Mouse (Mus musculus) lung, postnatal 4 days (tissue): ENCODE results near the gene Gm9887.

Source experiments
- DNase-seq, 2 experiments: peaks; one replicate each; pipeline ENCODE4 v3.0.0; 2021

The Gm9887 gene

DNA sequence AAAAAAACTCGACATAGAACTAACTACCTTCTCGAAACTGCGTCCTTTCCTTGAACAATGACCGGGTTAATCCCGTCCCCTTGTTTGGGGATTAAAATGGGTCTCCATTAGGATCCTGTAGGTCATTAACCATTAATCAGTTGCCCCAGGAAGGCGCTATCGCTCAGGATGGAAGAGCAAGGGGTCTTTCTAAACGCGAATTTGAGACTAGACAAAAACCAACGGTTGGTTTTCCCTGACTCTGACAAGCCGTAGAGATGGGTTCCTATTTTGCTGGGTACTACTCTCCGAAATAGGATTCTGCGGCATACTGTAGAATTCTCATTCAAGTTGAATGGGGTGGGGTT, 15.0 kb downstream of the Gm9887 start:
- DNase-seq: no peak

DNA sequence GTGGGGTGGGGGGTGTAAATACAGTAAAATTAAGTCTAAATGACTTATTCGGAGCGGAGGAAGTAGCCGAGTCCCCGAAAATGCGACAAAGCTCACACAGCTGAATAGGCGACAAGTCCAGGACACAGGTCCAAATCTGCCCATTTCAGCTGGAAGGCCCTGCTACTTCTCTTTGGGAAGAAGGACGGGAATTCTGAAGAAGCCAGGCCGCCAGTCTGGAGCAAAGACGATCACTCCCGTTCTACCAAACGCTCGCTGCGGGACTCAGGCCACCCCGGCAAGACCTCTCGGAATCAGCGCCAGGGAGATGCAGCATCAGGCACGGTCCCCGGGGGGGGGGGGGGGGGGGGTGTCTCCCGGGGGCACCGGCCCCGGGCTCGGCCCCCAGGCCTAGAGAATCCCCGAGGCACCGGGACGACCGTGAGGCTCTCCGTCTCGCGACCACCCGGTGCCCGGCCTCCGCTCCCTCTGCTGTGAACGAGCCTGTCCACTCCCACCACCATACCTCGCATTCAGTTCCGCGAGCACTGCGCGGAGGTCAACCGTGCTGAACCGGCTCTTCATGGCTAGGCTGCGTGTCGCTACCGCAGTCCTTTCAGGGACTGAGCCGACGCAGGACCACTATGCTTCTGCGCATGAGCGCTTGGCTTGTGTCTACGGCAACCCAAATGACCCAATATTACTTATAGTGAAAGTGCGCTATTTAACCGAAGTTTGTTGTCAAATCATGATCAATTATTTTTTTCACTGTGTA, 15.5 kb downstream of the Gm9887 start, which contains the start of gene Nemf:
Nemf (minus strand) TSS at position 620 of the 754 bp plus-strand sequence.
- DNase-seq: peak; percentile 87 to 88

DNA sequence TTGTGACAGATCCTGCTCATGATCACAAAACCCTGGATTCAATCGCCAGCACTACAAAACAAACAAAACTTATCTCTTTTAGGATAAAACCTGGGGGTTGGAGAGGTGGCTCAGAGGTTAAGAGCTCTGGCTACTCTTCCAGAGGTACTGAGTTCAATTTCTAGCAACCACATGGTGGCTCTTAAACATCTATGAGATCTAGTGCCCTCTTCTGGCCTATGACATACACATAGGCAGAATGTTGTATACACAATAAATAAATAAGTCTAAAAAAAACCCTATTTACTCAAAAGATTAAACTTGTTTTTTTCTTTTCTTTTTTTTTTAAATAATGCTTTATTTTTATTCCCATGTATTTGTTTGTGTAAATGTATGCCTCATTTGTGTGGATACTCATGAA, 20.6 kb downstream of the Gm9887 start:
- no peak for DNase-seq

DNA sequence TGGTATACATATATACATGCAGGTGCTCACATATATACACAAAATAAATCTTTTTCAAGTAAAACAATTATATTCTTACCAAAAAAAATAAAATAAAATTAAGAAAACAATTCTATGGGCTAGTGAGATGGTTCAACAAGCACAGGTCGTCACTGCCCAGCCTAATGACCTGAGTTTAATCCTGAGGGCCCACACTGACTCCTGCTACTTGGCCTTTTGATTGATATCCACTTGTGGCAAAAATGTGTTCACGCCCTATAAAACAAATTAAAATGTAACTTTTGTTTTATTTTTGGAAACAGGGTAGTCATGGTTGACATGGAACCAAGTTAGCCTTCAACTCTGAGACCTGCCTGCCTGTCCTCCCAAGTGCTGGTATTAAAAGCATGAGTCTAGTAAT, 22.3 kb downstream of the Gm9887 start:
- no peak for DNase-seq

DNA sequence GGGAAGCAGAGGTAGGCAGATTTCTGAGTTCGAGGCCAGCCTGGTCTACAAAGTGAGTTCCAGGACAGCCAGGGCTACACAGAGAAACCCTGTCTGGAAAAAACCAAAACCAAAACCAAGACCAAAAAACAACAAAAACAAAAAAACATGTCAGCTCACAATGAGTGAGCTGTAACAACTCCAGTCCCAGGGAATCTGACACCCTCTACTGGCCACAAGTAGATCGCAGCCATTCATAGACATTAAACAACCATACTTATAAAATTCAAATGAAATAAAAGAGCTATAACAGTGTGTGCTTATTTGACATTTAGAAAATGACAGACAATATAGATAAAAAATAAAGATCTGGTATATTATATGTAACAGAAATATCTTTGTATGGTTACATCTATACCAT, 38.7 kb downstream of the Gm9887 start:
- DNase-seq: peak in 1 of 2 experiments; percentile 51

DNA sequence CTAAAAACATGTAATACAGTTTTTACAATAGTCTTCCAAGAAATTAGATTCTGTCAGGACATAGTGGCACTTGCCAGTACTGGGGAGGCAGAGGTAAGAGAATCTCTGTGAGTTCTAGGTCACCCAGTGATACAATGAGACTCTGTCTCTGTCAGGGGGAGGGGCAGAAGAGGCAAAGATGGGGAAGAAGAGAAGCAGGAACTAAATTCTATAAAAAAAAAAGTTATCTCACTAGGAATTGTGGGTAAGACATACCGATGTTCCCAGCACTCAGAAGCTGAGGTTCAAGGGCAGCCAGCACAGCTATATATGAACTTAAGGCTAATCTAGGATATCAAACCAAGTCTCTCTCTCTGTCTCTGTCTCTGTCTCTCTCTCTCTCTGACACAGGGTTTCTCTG, 40.1 kb downstream of the Gm9887 start:
- DNase-seq: no peak

DNA sequence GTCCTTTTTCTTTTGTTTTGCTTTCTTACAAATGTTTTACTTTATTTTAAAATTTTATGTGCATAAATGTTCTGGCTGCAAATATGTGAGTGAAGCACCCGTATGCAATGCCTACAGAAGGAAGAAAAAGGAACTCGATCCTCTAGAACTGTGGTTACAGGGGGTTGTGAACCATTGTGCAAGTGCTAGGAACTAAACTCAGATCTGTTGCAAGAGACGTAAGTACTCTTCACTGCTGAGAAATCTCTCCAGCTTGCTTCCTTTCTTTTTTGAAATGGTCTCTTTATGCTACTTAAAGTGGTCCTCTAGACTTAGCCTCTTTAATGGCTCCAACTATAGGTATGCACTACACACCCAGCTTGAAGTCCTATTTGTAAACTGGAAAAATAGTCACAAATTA, 41.1 kb downstream of the Gm9887 start:
- DNase-seq: peak in 1 of 2 experiments; percentile 20
